Mouse (Mus musculus) brain, adult 10 weeks (tissue): Measurements from ENCODE around the gene Zfp979. TPM values are rescaled to one million over a fixed set of nuclear protein-coding genes. Genes with fewer than 3 reads are reported as not detected.

ENCODE experiments used
- polyA plus RNA-seq: library from polyadenylated mRNA; stranded (reverse); fragments of 350-450 nt; fragmentation: Illumina TruSeq; extraction: RNeasy Lipid Tissue Mini Kit (QIAGEN cat#74804); gene quantifications from one replicate; pipeline ENCODE4 v1.2.3, GENCODE M21; 2015; ENCODE audit warnings: low read depth, low replicate concordance

Zfp979 gene
- polyA plus RNA-seq: 1.5 TPM

DNA sequence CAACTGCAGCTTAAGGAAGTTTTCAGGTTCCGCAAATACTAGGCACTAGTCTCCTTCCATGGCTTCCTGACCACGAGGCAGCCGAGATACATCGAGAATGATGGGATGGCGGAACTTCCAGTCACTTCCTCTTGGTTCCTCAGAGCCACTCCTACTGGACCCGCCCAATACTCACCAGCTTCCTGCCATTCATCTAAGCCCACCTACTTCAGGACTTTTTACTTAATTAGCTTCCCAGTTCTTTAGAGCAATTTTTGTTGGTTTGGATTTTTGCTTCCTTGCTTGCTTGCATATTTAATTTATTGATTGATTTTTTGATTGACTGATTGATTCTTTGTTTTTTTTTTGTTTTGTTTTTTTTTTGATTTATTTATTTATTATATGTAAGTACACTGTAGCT is at the start of gene Zfp979:
TSS of gene Zfp979 (minus strand) at position 101 of the 400 bp plus-strand sequence.

Other genes starting within 250 kb of the Zfp979 start
- 6.0 TPM for gene Zfp982, start 150.1 kb downstream of the Zfp979 start, polyA plus RNA-seq
- 0.34 TPM for gene Gm16503, start 102.3 kb downstream of the Zfp979 start, polyA plus RNA-seq
- gene Zfp985, start 89.2 kb downstream of the Zfp979 start, polyA plus RNA-seq: not detected
- gene Zfp534, start 60.0 kb upstream of the Zfp979 start, polyA plus RNA-seq: not detected
- 4.8 TPM for gene Zfp984, start 167.3 kb upstream of the Zfp979 start, polyA plus RNA-seq
- gene Zfp933, start 205.9 kb upstream of the Zfp979 start, polyA plus RNA-seq: 12.1 TPM
- 25.1 TPM for gene Miip, start 226.3 kb upstream of the Zfp979 start, polyA plus RNA-seq
- 10.3 TPM for gene Fv1, start 226.5 kb upstream of the Zfp979 start, polyA plus RNA-seq